Mouse (Mus musculus) A20 (cell line): ENCODE results near the gene Arid1b.

Experiments used
- DNase-seq: peaks from one replicate; pipeline ENCODE4 v3.0.0-alpha.2; 2011; ENCODE audit warnings: low read depth, low spot score

Gene Arid1b

DNA sequence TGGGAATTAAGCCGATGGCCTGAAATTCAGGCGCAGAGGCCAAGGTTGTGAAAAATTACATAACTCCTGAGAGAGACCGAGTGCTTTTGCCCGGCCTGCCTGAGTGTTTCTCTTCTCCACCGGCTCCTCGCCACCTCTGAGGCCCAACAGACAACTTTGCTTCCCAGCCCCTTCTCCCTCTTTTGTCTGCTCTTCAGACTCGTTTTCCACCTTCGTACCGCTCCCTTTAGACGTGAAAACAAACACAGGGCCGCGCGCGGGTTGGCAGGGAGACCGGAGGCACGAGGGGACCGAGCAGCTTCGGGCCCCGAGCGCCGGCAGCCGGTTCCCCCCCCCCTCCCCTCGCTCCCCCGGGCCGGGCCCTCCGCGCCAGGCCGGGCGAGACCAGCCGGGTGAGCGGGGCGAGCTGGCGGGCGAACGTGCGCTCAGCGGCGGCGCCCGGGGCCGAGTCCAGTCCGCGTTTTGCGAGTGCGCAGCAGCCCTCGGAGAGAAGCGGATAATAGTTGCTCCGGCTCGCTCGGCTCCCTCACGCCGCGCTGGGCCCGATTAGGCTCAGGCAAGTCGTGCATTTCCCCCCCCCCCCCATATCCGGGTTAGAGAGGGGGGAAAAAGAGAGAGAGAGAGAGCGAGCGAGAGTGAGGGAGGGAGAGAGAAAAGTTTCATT is at the start of gene Arid1b:
Gene Arid1b (plus strand): TSS at position 493 of the 664 bp plus-strand sequence.
- peak; percentile 90 for DNase-seq

DNA sequence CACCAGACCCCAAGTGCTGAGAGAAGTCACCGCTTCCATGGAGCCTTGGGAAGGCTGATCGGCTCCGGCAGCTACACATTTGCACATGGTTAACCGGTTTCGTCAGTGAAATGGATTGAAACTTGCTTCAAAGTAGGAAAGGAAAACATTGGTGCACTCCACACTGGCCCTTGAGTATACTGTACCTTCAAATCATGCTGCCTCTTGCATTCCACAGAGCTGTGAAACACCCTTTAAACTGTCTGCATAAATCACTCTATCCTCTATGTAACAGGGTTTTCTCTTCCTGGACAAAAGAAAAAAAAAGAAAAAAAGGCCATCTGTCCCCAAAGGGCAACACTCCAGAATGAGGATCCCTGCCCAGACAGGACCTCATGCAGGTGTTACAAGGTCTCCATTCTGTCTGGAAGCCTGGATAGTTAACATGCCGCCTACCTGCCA is 48.8 kb upstream of the Arid1b start:
- DNase-seq = no peak

DNA sequence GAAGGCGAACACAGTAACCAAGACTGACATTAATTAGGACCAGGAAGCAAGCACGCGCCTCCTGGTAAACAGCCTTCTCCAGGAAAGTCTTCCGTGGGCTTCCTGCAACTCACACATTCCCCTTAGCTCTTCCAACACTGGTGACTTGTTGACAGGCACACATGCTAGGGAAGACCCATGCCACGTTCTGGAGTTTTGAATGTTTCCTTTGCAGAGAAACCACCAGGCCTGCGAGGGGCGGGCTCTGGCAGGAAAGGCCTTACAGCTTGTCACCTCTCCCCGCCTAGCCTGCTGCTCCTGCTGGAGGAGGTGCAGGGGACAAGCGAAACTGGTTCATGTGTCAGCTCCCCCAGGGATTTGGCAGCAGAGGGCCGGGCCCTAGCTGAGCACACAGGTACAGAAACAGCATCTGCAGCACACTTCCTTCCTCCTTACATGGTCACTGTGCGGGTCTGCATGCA is 48.2 kb upstream of the Arid1b start:
- DNase-seq = peak; percentile 9

DNA sequence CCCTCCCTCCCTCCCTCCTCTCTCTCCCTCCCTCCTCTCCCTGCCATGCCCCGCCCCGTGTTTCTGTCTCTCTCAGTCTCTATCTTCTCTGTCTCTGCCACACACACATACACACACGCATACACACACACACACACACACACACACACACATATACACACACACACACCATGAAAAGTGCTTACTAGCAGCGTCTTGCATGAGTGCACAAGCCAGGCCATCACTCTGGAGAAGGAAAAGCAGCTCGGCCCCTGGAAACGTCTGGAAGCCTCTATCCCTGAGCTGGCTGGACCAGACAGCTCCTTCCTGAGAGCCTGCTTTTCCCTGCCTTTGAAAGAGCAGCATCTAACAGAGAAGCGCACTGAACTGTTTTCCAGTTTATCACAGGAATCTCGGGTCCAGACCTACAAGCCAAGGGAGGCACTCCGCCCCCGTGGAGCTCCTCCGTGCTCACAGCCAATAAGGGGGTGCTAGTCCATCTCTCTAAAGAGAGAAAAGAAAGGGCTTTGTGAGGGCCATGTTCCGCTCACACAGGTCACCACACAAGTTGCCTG is 47.6 kb upstream of the Arid1b start:
- DNase-seq = no peak

DNA sequence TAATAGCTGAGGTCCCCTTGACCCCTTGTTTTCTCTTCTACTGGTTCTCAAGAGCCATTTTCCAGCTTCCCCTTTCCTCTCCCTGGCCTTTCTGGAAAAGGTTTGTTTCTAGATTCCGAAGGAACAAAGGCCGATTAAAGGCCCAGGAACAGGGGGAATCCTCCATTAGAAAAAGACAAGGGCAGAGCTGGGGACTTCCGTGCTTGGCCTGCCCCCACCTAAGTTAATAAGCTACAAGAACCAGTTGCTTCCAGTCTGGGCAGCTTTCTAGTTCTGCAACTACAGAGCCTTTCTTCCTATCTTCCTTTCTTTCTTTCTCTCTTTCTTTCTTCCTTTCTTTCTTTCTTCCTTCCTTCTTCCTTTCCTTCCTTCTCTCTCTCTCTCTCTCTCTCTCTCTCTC is 47.1 kb upstream of the Arid1b start:
- DNase-seq = no peak

DNA sequence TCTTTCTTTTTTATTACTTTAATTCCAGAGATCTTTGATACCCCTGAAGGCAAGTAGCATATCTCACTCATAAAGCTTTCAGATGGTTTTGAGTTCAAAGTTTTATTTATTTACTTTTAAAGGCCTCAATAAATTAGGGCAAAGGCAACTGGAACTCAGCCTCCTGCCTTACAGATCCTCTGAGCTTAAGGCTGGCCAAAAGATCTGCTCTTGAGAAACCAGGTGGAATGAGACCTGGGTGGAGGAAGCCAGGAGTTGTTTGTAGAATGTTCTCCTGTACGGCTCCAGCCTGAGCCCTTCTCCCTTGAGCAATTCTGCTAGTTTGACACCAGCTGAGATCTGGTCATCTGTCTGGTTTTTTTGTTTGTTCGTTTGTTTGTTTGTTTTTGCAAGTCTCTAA is 46.7 kb upstream of the Arid1b start:
- no peak for DNase-seq

DNA sequence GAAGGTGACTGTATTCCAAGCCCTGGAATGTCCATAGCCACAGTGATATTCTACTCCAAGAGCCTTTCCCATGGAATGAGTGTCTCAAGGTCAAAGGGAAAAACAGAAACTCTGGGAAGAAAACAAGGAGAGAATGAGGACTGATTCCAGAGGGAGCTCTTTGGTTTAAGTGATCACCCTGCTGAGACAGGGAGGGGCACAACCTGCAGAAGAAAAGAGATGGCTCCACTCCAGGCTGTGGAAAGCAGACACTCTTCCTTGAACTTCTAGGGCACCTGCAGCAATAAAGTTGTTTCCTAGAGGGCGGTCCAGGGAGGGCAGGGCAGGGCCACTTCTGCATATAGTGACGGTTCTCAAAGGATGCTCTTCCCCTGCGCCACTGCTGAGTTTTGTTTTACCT is 45.6 kb upstream of the Arid1b start:
- DNase-seq = no peak

DNA sequence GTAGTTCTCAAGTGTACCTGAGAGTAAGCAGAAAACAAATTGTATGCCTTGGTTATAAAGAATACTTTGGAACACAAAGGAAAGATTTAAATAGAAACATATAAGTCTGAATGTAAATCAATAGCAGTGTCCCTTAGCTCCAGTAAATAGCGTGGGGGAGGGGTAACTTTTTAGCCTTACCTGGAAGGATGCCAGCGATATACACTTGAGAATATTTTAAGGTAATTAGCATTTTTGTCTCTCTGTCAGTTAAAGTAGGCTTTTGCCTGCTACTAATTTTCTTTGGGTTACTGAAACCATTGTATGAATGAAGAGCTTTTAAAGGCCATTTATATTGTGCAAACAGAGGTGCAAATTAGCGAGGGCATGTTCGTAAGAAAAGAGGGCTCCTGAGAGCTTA is 39.7 kb upstream of the Arid1b start:
- DNase-seq = no peak

DNA sequence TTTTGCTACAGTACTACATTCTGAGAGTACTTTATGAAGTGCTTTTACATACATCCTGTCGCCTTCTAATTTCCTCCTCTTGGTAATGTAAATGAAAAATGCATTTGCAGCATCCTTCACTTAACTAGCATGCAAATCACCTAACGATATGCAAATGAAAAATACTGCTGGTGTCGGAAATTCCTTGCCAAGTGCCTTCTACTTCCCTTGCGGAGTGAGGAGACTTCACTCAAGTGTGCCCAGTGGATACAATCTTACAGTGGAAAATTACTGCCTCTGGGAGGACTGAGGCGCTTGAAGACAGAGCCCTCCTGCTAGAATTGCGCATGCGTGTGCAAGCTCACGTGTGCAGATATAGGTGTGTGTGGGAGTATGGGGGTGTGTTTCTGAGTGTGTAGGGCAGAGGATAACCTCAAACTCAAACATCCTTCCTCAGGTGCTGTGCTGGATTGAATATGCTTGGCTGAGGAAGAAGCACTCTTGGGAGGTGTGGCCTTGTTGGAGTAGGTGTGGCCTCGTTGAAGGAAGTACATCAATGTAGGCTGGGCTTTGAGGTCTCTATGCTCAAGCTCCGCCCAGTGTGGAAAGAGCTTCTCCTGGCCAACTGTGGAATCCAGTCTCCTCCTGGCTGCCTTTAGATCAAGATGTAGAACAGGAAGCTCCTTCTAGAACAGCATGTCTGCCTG is 29.8 kb upstream of the Arid1b start:
- no peak for DNase-seq

DNA sequence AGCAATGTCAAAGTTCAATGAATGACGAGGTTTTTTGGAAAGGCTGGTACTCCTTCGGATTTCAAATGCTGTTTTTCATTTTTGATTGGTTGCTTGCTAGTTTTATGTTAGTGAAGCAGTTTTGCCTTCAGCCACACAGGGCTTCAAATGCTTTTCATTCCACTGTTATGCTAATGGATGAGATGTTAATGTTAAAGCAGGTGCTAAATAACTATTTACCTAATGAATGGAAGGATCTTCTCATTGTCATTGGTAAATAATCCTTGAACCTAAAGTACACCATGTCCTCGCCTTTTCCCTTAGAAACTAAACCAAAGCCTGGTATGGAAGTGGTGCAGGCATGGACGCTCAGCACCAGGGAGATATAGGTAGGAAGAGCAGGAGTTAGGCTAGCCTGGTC is 26.9 kb upstream of the Arid1b start:
- DNase-seq = no peak

DNA sequence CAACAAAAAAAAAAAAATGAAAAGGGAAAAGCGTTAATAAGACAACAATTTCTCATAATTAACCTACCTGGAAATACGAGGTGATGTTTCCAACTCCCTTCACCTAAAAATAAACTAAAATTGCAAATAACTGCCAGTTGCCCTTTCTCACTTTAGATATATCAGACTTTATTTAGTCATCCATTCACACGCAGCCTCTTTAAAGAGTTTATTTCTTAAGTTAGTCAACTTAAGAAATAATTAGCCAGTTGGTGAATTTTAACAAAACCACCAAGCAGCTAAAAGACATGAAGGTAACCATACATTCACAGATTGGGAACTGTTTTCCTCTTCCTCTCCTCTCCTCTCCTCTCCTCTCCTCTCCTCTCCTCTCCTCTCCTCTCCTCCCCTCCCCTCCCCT is 26.1 kb upstream of the Arid1b start:
- no peak for DNase-seq

DNA sequence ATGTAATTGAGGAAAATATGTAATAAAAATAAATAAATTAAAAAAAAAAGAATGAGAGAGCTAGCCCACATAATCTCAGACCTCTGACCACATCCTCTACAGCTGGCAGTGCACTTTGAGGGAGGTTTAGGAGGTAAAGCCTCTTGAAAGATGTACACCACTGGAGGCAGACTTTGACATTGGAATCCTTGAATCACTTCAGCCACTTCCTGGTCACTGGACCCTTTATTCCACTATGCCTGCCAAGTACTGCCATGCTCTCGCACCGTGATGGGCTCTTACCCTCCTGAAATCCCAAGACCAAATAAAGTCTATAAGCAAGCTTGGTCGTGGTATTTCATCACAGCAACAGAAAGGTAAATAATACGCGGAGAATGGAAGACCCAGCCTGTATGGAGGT is 25.3 kb upstream of the Arid1b start:
- DNase-seq = no peak

DNA sequence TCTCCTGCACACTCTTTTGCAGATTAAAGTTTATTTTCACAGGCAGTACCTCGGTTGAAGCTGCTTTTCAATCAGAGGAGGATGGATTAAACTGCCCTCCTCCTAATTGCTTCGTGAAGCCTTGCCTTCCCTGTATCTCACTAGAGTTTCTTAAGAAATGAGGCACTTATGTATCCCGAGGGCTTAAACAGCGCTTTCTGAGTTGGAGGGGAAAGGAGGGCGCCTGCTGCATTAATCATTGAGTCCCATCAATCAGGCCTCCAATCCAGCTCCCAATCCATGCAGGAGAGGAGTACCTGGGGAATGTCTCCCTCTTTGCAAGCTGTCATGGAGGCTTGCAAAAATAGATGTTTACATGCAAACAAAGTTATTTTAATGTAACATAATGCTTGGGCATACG is 21.9 kb upstream of the Arid1b start:
- no peak for DNase-seq

DNA sequence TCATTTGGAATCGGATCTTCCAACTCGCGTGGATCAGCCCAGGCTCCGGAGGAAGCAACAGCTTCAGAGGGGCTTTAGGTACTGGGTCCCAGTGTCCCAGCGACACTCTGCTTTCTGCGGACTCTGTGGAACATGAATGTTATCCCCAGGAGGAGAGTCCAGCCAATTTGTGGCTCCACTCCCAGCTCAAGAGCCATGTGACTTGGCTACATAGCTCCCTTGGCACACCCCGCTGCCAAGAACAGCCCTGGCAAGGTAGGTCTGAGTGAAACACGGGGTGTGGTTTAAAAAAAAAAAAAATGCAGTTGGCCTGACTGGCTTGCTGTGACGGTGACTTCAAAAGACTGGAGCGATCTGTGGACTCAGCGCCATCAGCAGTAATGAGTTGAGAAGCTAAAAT is 19.4 kb upstream of the Arid1b start:
- DNase-seq = no peak

DNA sequence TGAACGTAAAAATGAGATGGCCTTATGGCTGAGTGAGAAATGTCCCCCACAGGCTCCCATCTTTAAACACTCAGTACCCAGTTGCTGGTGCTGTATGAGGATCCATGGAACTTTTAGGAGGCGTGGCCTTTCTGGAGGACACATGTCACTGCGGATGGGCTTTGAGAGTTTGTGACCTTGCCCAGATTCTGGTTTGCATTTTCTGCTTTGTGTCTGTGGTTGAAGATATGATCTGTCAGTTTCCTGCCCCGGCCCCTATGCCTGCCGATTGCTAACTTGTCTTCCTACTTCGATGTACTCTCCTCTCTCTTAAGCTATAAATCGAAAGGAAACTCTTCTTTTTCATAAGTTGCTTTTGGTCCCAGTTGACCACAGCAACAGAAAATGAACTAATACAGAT is 14.0 kb upstream of the Arid1b start:
- no peak for DNase-seq

DNA sequence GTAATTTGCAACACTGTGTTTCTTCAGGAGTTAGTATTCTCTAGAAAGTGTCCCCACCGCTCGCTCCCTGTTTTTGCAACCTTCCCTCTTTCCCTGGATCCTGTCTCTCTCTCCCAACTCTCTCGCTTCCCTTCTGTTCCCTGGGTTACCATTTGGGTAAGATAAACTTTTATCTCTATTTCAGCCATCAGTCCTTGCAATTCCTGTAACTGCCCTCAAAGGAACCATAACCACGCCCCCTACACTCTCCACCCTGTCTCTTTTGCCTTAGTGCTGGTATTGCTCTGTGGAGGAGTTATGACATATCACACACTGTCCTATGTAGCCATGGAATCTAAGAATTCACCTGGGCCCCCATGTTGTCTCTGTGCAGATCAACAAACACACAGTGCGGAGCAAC is 11.3 kb upstream of the Arid1b start:
- no peak for DNase-seq

DNA sequence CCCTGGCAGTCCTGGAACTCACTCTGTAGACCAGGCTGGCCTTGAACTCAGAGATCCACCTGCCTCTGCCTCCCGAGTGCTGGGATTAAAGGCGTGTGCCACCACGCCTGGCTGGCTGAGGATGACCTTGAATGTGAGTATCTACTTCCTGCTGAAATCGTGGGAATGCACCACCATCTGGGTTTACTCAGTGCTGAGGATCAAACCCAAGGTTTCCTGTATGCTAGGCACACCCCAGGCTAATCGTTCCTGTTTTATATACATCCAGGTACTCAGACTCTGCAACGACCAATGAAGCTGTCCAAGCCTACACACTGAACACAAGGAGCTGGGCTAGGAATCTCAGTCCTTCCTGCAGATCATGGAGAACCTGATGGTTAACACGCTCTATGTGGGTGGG is 9.4 kb upstream of the Arid1b start:
- DNase-seq = no peak

DNA sequence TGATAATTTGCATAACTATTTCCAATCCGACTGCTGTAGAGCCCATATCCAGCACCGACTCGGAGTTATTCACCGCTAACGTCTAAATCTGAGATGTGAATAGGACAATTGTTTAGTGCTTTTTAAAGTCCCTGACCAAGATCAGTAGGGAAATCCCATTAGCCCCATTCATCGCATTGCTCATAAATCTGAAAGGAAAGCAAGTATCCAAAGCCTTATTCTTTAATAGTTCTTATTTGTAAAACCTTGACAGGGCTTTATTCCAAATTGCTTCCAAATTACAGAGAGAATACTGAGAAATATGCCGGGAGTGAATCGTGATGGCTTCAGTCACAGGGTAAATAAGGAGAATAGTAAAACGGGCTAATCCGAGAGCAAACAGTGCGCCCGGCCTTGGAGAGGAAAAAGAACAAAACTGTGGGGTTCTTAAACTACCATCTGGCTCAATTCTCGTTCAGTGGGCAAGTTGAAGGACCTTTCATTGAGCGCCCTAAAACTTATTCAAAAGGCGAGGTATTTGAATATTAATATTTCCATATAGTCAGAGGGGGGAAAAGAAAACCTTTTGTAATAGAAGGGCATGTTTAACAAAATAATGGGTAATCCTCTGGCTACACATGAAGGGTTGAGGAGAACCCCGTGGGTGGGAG is 3.1 kb upstream of the Arid1b start:
- DNase-seq = no peak

DNA sequence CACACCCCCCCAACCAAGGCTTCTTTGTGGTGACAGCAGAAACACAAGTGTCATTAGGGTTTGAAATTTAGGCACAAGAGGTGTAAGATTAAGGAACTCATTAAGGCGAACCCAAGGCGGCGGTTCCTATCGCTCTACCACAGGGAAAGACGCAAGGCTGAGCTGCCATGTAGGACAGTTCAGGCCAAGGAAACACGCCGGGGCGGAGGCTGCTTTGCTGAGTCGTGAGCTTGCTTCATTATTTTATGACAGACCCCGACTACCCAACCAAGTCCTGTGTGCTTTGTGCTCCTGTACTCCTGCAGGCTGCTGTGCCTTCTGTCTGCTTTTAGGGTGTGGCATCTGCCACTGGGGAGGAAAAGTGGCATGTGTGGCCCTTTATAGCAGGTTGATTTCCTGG is 2.5 kb upstream of the Arid1b start:
- no peak for DNase-seq

DNA sequence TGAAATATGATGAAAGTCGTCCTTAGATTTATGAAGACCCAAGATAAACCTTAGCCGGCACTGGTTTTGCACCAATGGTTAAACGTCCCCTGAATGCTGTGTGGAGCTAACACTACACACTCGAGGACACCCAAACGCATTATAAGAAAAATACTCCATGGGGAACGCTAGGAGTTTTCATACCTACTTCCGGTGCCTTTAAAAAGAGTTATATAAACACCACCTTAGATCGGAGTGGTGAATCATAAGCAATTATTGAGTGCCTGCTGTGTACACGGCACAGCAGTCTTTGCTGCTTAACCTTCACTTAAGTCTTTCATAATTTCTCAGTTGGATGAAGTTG is 664 bp upstream of the Arid1b start:
- no peak for DNase-seq

DNA sequence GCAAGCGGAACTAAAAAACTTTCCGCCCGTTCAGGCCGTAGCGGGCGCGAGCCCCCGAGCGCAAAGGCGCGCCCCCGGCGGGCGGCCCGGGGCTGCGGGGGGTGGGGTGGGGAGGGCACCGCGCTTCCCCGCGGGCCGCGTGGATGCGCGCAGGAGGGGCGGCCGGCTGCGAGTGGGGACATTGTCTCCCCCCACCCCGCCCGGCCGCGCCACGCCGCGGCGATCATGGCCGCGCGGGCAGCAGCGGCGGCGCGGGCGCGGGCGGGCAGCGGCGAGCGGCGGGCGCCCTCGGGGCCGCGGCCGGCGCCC is 326 bp downstream of the Arid1b start:
- no peak for DNase-seq

DNA sequence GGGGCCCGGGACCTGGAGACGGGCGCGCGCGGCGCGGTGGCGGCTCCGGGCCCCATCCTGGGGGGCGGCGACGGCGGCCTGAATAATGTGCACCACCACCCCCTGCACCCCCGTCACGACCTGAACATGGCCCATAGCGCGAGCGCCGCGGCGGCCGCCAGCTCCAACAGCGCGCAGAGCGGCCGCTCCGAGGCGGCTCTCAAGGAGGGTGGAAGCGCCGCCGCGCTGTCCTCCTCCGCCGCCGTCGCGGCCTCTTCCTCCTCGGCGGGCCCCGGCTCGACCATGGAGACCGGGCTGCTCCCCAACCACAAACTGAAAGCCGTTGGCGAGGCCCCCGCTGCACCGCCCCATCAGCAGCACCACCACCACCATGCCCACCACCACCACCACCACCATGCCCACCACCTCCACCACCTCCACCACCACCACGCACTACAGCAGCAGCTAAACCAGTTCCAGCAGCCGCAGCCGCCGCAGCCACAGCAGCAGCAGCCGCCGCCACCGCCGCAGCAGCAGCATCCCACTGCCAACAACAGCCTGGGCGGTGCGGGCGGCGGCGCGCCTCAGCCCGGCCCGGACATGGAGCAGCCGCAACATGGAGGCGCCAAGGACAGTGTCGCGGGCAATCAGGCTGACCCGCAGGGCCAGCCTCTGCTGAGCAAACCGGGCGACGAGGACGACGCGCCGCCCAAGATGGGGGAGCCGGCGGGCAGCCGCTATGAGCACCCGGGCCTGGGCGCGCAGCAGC is 855 bp downstream of the Arid1b start:
- peak; percentile 81 for DNase-seq
